Mouse (Mus musculus) brown adipose tissue, adult 24 weeks (tissue): ENCODE measurements around the gene Zfp973. TPM values are rescaled to one million over a fixed set of nuclear protein-coding genes. Genes with fewer than 3 reads are reported as not detected.
A peak's percentile ranks its signal among the peaks of the same experiment; 100 is the strongest.
"Not testable (repeated sequence)": the region's sequence is repeated elsewhere in the genome, so short reads cannot be mapped to it uniquely, and the experiment has no call there.

Experiments
- H3K27ac ChIP-seq: fragments of 200-500 bp; replicated peaks from 2 replicates; pipeline ENCODE4 v1.5.1; 2012; ENCODE audit warnings: low read depth, mild to moderate bottlenecking, low read length
- H3K4me1 ChIP-seq: fragments of 200-500 bp; 2 replicates; pipeline ENCODE4 v1.6.1; 2012; ENCODE audit warnings: low read length, mixed read lengths; ENCODE audit not compliant: control insufficient read depth, insufficient read depth, insufficient read length
- H3K4me3 ChIP-seq: fragments of 200-500 bp; 2 replicates; pipeline ENCODE4 v1.5.1; 2012; ENCODE audit warnings: low read depth, mild to moderate bottlenecking, low read length, moderate library complexity; ENCODE audit not compliant: insufficient read depth
- polyA plus RNA-seq: library from polyadenylated mRNA; stranded (reverse); fragments of >200 nt; gene quantifications from 2 replicates; pipeline ENCODE4 v1.2.4, GENCODE M21; 2012; ENCODE audit not compliant: missing spikeins, insufficient read depth, insufficient read length

Zfp973 gene
- polyA plus RNA-seq = 18.2 and 21.0 TPM in 2 replicates

DNA sequence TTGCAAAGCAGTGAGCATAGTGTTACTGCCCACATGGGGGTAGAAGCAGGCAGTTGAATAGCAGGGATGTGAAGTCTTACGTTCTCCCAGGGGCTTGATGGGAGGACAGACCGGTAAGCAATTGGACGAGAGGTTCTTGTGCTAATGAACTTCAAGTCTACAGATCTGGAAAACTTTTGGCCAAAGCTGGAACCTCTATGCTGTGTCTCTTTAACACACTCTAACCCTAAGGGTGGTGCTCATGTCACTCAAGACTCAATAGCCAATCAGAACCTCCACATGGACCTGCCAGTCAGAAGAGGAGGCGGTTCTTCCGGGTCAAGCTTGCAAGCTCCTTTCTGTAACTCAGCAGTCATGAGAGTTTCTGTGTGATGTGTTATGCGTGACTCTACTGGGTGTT is at the start of gene Zfp973:
Gene Zfp973 (plus strand): TSS at position 301 of the 400 bp plus-strand sequence.
- H3K4me3 ChIP-seq, H3K27ac ChIP-seq, H3K4me1 ChIP-seq: not testable (repeated sequence)

DNA sequence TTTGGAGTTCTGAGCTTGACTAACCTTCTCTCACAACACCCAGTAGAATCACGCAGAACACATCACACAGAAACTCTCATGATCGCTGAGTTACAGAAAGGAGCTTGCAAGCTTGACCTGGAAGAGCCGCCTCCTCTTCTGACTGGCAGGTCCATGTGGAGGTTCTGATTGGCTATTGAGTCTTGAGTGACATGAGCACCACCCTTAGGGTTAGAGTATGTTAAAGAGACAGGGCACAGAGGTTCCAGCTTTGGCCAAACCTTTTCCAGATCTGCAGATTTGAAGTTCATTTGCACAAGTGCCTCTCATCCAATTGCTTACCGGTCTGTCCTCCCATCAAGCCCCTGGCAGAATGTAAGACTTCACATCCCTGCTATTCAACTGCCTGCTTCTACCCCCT is 34.1 kb upstream of the Zfp973 start, which contains the start of gene Gm14308:
Gene Gm14308 (minus strand): TSS at position 101 of the 400 bp plus-strand sequence.
- not testable (repeated sequence) for H3K4me3 ChIP-seq, H3K4me1 ChIP-seq

DNA sequence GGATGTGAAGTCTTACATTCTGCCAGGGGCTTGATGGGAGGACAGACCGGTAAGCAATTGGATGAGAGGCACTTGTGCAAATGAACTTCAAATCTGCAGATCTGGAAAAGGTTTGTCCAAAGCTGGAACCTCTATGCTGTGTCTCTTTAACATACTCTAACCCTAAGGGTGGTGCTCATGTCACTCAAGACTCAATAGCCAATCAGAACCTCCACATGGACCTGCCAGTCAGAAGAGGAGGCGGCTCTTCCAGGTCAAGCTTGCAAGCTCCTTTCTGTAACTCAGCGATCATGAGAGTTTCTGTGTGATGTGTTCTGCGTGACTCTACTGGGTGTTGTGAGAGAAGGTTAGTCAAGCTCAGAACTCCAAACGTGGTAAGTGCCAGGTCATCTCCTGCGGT is 37.7 kb downstream of the Zfp973 start, which contains the start of gene Gm14305:
Gene Gm14305 (plus strand): TSS at position 278 of the 400 bp plus-strand sequence.
- H3K4me3 ChIP-seq = peak within 1 kb of the TSS; percentile 66
- not testable (repeated sequence) for H3K27ac ChIP-seq, H3K4me1 ChIP-seq

More for the DNA sequence above, 34.1 kb upstream of the Zfp973 start, which contains the start of gene Gm14308:
- H3K27ac ChIP-seq = not testable (repeated sequence)

Other genes with a start within 250 kb of the Zfp973 start
- 7.7 and 16.1 TPM in 2 replicates for gene Gm14435, start 246.9 kb upstream of the Zfp973 start, polyA plus RNA-seq
- gene Gm14434, start 183.7 kb upstream of the Zfp973 start, polyA plus RNA-seq = 33.1 and 45.0 TPM in 2 replicates
- 2.9 TPM in 1 of 2 replicates, not detected in the other for gene Zfp967, start 149.5 kb upstream of the Zfp973 start, polyA plus RNA-seq
- not detected in 2 replicates for gene Gm14308, start 34.2 kb upstream of the Zfp973 start, polyA plus RNA-seq
- 6.9 and 14.3 TPM in 2 replicates for gene Gm14305, start 37.8 kb downstream of the Zfp973 start, polyA plus RNA-seq
- 11.8 and 14.9 TPM in 2 replicates for gene Gm14295, start 128.1 kb downstream of the Zfp973 start, polyA plus RNA-seq
- not detected in 2 replicates for gene Gm14408, start 160.6 kb downstream of the Zfp973 start, polyA plus RNA-seq